Mouse (Mus musculus) liver, adult 2 months (tissue): ENCODE measurements around the gene Nfrkb.

Experiments
- CTCF ChIP-seq: fragments of 200-500 bp; IDR thresholded peaks from 2 replicates; pipeline ENCODE4 v1.5.1; 2011; ENCODE audit warnings: low read depth, low read length, control low read depth
- POLR2A ChIP-seq: fragments of 200-500 bp; IDR thresholded peaks from 2 replicates; pipeline ENCODE4 v1.6.1; 2011; ENCODE audit warnings: low read length, control low read depth; ENCODE audit not compliant: insufficient read depth; ENCODE audit errors: extremely low read depth

DNA sequence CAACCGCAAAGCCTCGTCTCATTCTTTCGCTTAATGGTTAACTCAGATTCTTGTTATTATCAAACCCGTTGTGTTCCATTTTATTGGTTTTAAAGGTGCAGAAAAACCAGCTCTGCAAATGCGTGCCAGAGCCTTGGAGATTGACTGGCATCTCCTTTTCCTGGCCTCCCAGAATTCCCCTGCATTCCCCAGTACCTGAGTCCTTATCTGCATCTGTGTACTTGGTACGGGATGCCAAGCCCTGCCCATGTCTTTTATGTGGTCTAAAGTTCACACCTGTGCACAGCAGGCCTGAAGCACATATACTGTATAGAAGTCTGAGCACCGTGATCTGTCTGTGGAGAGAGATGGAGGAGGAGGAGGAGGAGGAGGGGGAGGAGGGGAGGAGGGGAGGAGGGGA, 51.9 kb downstream of the Nfrkb start:
- TF ChIP-seq POLR2A (no peak), CTCF (no peak)
